Mouse (Mus musculus) embryonic facial prominence, embryonic 13.5 days (tissue): ENCODE results near the gene Muc2. TPM values are rescaled to one million over a fixed set of nuclear protein-coding genes. Genes with fewer than 3 reads are reported as not detected.

Experiments
- ATAC-seq: fragments of 200-750 bp; cut with Nextera tagmentation; 2 replicates; pipeline ENCODE4 v1.8.0; 2017; ENCODE audit warnings: low read depth; ENCODE audit not compliant: insufficient number of reproducible peaks, insufficient read depth, low FRiP score, low TSS enrichment
- H3K27ac ChIP-seq: fragments of 300-500 bp; sonication (generic); 2 replicates; pipeline ENCODE4 v1.5.1; 2015; ENCODE audit warnings: moderate library complexity, mild to moderate bottlenecking, inconsistent platforms
- H3K27me3 ChIP-seq: fragments of 300-500 bp; sonication (generic); 2 replicates; pipeline ENCODE4 v1.6.1; 2015; ENCODE audit warnings: mild to moderate bottlenecking, inconsistent platforms
- H3K36me3 ChIP-seq: fragments of 300-500 bp; sonication (generic); 2 replicates; pipeline ENCODE4 v1.6.1; 2015; ENCODE audit warnings: mild to moderate bottlenecking, inconsistent platforms
- H3K4me1 ChIP-seq: fragments of 300-500 bp; sonication (generic); 2 replicates; pipeline ENCODE4 v1.6.1; 2015; ENCODE audit warnings: inconsistent platforms
- H3K4me2 ChIP-seq: fragments of 300-500 bp; sonication (generic); 2 replicates; pipeline ENCODE4 v1.6.1; 2015; ENCODE audit warnings: moderate library complexity, mild to moderate bottlenecking, inconsistent platforms
- H3K4me3 ChIP-seq: fragments of 300-500 bp; sonication (generic); 2 replicates; pipeline ENCODE4 v1.5.1; 2015; ENCODE audit warnings: mild to moderate bottlenecking, inconsistent platforms
- H3K9ac ChIP-seq: fragments of 300-500 bp; sonication (generic); 2 replicates; pipeline ENCODE4 v1.6.1; 2015; ENCODE audit warnings: mild to moderate bottlenecking, inconsistent platforms
- H3K9me3 ChIP-seq: fragments of 300-500 bp; sonication (generic); 2 replicates; pipeline ENCODE4 v1.6.1; 2016; ENCODE audit warnings: inconsistent platforms
- WGBS: fragments of 180-500 bp; shearing (Covaris S2); methylation state at CpG from one replicate; pipeline ENCODE4 v1.1.7; 2015; ENCODE audit warnings: mixed read lengths; 5-methylcytosine and 5-hydroxymethylcytosine counted together
- polyA plus RNA-seq: library from polyadenylated mRNA; unstranded; fragments of >200 nt; fragmentation: Nextera tagmentation; extraction: Ambion mirVana; gene quantifications from 2 replicates; pipeline ENCODE4 v1.2.1, GENCODE M21; 2015

Muc2 gene
- polyA plus RNA-seq, 1 experiment from 2014 or later: 1.4 TPM

DNA sequence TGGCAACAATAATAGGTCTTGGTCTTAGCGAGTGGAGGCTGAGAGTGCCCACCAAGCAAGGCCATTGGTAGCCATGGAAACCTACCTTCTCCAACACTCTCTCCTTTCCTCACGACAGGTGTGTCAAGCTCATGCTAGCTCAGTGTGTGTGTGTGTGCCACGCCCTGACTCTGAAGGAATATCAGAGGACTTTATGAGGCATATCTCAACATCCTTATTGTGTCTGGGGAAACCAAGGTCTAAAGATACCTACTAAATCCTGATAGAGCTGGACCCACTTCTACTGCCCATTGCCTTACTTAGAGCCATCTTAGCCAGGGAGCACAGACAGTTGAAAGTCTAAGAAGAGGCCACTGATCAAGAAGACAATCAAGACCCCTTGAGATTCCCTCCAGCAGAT is 80.4 kb downstream of the Muc2 start:
- 84% methylated on average over 3 of the region's 3 CpGs for WGBS
- Histone ChIP-seq H3K4me3 (no peak overlapping the region), H3K4me2 (no peak overlapping the region), H3K4me1 (peaks cover 8% of the 10 kb centered on the region), H3K36me3 (no peaks in the 10 kb centered on the region), H3K9me3 (no peaks in the 10 kb centered on the region), H3K27ac (no peak overlapping the region), H3K9ac (no peak overlapping the region), H3K27me3 (no peaks in the 10 kb centered on the region)
- ATAC-seq: no peak

DNA sequence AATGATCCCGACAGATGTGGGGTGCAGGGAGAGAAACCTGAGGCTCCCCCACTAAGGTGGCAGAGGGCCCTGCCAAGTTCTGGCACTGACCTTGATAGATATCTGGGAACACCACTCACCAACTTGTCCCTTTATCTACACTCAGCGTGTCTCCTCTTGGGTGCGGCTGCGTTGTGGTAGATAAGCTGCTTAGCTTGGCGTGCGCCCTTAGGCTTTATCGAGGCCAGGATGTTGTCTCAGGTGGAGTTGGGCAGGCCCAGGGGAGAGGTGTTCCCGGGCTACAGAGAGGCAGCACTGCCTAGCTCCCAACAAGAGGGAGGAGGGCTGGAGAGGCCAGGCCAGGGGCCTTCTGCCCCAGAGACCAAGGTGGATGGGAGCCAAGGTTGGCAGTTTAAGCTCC is 80.8 kb downstream of the Muc2 start:
- Histone ChIP-seq H3K9me3 (no peaks in the 10 kb centered on the region), H3K4me2 (no peak overlapping the region), H3K4me1 (peaks cover 8% of the 10 kb centered on the region), H3K27me3 (no peaks in the 10 kb centered on the region), H3K27ac (no peak overlapping the region), H3K4me3 (no peak overlapping the region), H3K9ac (no peak overlapping the region), H3K36me3 (no peaks in the 10 kb centered on the region)
- no peak for ATAC-seq
- WGBS: 68% methylated on average over 8 of the region's 8 CpGs

DNA sequence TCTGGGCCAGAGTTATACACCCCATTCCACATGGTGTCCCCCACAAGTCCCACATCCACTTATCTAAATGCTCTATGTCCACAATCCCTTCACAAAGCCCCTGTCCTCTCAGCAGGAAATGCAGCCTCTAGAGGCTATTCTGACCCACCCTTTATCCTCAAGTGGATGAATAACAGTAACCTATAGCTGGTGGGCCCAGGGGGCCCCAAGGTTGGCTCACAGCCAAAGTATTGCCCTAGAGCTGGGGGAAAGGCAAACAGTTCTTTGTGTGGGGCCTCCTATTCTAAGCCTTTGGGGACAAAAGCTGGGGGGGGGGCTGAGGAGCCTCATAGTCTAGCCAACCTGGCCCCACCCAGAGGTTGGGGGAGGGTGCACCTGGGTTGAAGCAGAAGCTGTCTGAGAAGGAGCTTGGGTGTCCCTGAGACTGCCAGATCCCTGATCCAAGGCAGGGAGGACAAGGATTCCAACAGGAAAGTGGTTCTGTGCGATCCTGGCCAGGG is 82.0 kb downstream of the Muc2 start:
- no peak overlapping the region for H3K9ac ChIP-seq
- WGBS: 67% methylated on average over 1 of the region's 1 CpGs
- H3K27ac ChIP-seq: no peak overlapping the region
- no peak overlapping the region for H3K4me3 ChIP-seq
- no peak overlapping the region for H3K4me2 ChIP-seq
- peaks cover 8% of the 10 kb centered on the region for H3K4me1 ChIP-seq
- no peaks in the 10 kb centered on the region for H3K9me3 ChIP-seq
- H3K27me3 ChIP-seq: no peaks in the 10 kb centered on the region
- no peak for ATAC-seq
- no peaks in the 10 kb centered on the region for H3K36me3 ChIP-seq

DNA sequence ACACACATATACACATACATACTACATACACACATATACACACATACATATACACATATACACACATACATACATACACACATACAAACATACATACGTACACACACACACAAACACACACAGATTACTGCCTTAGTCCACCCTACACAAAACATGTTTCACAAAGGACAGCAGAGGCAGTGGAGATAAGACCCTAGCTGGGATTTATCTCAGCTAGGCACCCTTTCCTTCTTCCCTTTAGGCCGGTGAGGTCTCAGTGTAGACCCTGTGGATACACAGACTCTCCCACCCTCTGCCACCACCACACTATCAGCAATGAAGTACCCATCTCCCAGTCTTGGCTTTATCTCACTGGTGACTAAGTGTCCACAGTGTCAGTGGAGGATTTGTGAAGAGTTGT is 84.7 kb downstream of the Muc2 start:
- 92% methylated on average over 2 of the region's 2 CpGs for WGBS
- Histone ChIP-seq H3K4me2 (no peak overlapping the region), H3K9me3 (no peaks in the 10 kb centered on the region), H3K4me1 (peaks cover 8% of the 10 kb centered on the region), H3K27ac (no peak overlapping the region), H3K4me3 (no peak overlapping the region), H3K27me3 (no peaks in the 10 kb centered on the region), H3K36me3 (no peaks in the 10 kb centered on the region), H3K9ac (no peak overlapping the region)
- no peak for ATAC-seq

DNA sequence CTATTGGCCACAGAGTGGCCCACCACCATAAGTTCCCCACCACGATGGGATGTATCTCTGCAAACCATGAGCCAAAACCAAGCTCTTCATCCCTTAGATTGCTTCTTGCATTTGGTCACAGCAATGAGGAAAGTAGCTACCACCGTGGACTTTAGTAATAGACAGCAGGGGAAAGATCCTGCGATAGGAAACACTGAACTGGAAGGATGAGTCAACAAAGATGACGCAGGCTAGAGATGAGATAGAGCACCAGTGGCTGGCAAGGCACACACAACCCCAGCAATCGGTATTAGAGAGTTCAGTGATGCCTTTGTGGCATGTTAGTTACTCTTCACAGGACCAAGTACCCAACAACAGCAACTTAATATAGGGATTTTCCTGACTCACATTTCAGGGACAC is 86.1 kb downstream of the Muc2 start:
- Histone ChIP-seq H3K4me2 (no peak overlapping the region), H3K4me3 (no peak overlapping the region), H3K9ac (no peak overlapping the region), H3K36me3 (no peaks in the 10 kb centered on the region), H3K27me3 (no peaks in the 10 kb centered on the region), H3K4me1 (peaks cover 8% of the 10 kb centered on the region), H3K9me3 (no peaks in the 10 kb centered on the region), H3K27ac (no peak overlapping the region)
- no peak for ATAC-seq
- 94% methylated on average over 5 of the region's 5 CpGs for WGBS

DNA sequence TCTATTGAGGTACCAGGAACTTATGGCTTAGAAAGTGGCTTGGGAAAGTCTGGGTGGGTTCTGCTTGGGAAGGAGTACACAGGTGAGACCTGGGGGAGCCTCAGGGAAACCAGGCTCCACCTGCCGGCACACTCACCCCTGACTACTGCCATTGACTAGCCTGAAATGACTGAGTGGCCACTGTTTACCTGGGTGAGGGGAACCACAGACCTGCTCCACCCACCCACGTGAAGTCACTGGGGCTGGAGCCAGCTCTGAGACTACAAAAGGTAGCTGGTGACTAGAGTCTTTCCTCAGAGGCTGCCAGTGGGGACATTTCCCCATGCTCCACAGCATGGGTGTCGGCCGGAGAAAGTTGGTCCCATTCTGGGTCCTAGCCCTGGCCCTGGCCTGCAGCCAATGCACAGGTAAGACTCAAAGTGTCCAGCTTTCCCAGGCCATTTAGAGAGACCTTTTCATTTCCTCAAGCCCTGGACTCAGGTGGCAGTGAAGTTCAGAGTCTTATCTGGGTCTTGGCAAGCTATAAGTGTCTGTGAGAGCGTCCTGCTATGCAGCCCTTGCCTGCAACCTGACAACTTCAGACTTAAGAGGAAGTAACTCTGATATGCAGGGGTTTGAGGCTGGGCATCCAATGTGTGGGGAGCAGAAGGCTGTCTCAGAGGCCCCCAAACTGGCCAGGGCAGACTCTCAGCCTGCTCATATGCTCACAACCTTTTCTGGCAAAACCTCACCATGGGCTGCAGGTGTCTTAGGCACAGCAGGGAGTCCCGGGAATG is 98.7 kb downstream of the Muc2 start, which contains the start of gene Muc5ac:
Gene Muc5ac, plus strand, starts transcription at position 296 of the 776 bp plus-strand sequence.
- no peak for ATAC-seq
- no peaks in the 10 kb centered on the region for H3K27me3 ChIP-seq
- no peaks in the 10 kb centered on the region for H3K9me3 ChIP-seq
- no peaks in the 10 kb centered on the region for H3K4me1 ChIP-seq
- WGBS: 87% methylated on average over 6 of the region's 6 CpGs
- H3K9ac ChIP-seq: no peak within 1 kb of the TSS
- H3K4me3 ChIP-seq: no peak within 1 kb of the TSS
- no peak within 1 kb of the TSS for H3K27ac ChIP-seq
- H3K4me2 ChIP-seq: no peak within 1 kb of the TSS
- no peaks in the 10 kb centered on the region for H3K36me3 ChIP-seq

DNA sequence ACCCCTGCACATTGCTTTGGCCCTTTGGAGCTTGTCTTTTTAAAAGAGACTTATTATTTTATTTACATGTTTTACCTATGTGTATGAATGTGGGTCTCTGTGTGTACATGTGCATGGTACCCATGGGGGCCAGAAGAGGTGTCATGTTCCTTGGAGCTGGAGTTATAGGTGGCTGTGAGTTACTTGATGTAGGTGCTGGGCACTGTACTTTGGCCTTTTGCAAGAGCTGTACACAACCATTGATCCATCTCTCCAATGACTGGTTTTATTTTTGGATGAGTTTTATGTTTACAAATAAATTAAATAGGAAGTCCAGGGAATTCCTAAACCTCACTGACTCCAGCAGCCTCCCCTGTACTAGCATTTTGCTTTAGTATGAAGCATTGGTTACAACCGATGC is 104.1 kb downstream of the Muc2 start:
- no peaks in the 10 kb centered on the region for H3K27me3 ChIP-seq
- H3K9me3 ChIP-seq: peaks cover 20% of the 10 kb centered on the region; the same call in 1 of the 2 replicates
- no peak overlapping the region for H3K4me2 ChIP-seq
- H3K4me3 ChIP-seq: no peak overlapping the region
- no peak overlapping the region for H3K27ac ChIP-seq
- H3K4me1 ChIP-seq: no peaks in the 10 kb centered on the region
- no peak overlapping the region for H3K9ac ChIP-seq
- ATAC-seq: no peak
- no peaks in the 10 kb centered on the region for H3K36me3 ChIP-seq
- 85% methylated on average over 1 of the region's 1 CpGs for WGBS

DNA sequence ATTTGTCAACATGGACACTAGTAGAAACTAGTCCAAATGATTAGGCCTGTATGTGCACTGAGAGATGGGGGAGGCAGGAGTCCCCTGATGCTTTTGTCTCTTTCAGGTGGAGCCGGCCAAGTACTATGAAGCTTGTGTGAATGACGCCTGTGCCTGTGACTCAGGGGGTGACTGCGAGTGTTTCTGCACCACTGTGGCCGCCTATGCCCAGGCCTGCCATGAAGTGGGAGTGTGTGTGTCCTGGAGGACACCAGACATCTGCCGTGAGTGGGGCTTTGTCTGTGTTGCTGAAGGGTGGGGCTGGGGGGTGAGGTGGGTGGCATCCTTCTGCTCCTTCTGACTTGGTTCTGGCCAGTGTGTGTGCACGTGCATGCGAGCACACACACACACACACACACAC is 113.1 kb downstream of the Muc2 start:
- Histone ChIP-seq H3K4me3 (no peak overlapping the region), H3K27me3 (no peaks in the 10 kb centered on the region), H3K9me3 (0 out of 2 replicates have a peak, but pooled peaks cover 7% of the 10 kb centered on the region), H3K4me2 (no peak overlapping the region), H3K36me3 (no peaks in the 10 kb centered on the region), H3K9ac (no peak overlapping the region), H3K27ac (no peak overlapping the region), H3K4me1 (no peaks in the 10 kb centered on the region)
- ATAC-seq: no peak
- WGBS: 93% methylated on average over 7 of the region's 7 CpGs

Other genes starting within 250 kb of the Muc2 start
- gene Pidd1, start 246.3 kb upstream of the Muc2 start, polyA plus RNA-seq: 11.4 and 12.0 TPM in 2 replicates
- 1,344 and 1,500 TPM in 2 replicates for gene Rplp2, start 243.0 kb upstream of the Muc2 start, polyA plus RNA-seq
- gene Pnpla2, start 235.1 kb upstream of the Muc2 start, polyA plus RNA-seq: 13.4 and 13.5 TPM in 2 replicates
- 11.5 and 12.7 TPM in 2 replicates for gene Cracr2b, start 229.2 kb upstream of the Muc2 start, polyA plus RNA-seq
- 16.5 and 16.6 TPM in 2 replicates for gene Cd151, start 222.9 kb upstream of the Muc2 start, polyA plus RNA-seq
- 64.5 and 70.3 TPM in 2 replicates for gene Polr2l, start 215.2 kb upstream of the Muc2 start, polyA plus RNA-seq
- gene Tspan4, start 215.1 kb upstream of the Muc2 start, polyA plus RNA-seq: 46.4 and 55.6 TPM in 2 replicates
- 34.6 and 40.5 TPM in 2 replicates for gene Chid1, start 150.5 kb upstream of the Muc2 start, polyA plus RNA-seq
- gene Ap2a2, start 128.2 kb upstream of the Muc2 start, polyA plus RNA-seq: 80.1 and 82.9 TPM in 2 replicates
- 0.18 and 0.30 TPM in 2 replicates for gene Muc6, start 35.0 kb upstream of the Muc2 start, polyA plus RNA-seq
- gene Muc5ac, start 98.6 kb downstream of the Muc2 start, polyA plus RNA-seq: not detected in 2 replicates
- 0.03 TPM in 1 of 2 replicates, not detected in the other for gene Muc5b, start 148.7 kb downstream of the Muc2 start, polyA plus RNA-seq
- 40.9 and 42.6 TPM in 2 replicates for gene Tollip, start 228.2 kb downstream of the Muc2 start, polyA plus RNA-seq